13 mouse cellular contexts compared by ENCODE assay signal in genomic region chr17:87958283-87958682, GRCm38 (mm10). TPM values are rescaled to one million over a fixed set of nuclear protein-coding genes. Genes with fewer than 3 reads are reported as not detected.
DNase-seq lines count a peak whose midpoint lies in the region; ATAC-seq and TF ChIP-seq lines count a peak whose summit lies in the region.
"Had no signal": no experiment of that assay in that cellular context is flagged by ENCODE, and none has a peak within 500 bp of the region (broad histone marks: within the 10 kb centered on the region; RNA-seq: fewer than 3 reads in every experiment).

No protein-coding gene starts in this region.

- no peak for TF ChIP-seq POLR2A in brain, embryonic 14.5 days (IDR thresholded peaks at IDR 0.05; ENCODE audit: borderline replicate concordance, extremely low read depth, insufficient read depth, insufficient read length, poor library complexity, severe bottlenecking)

- H3K4me3 ChIP-seq in intestine, postnatal 0 days (ENCODE audit: low read depth, low read length), result no peak overlapping the region
- H3K4me3 ChIP-seq in intestine, embryonic 16.5 days (ENCODE audit: low read length), result no peak overlapping the region
- H3K4me3 ChIP-seq: myocyte had no signal

- peak; percentile 40; the same call in 1 of the 2 replicates for TF ChIP-seq CTCF in intestine, postnatal 0 days (IDR thresholded peaks at IDR 0.05; ENCODE audit: low read depth)
- 0 out of 2 replicates have a peak, but pooled peaks have one; percentile 24 for TF ChIP-seq CTCF in brain, embryonic 14.5 days (IDR thresholded peaks at IDR 0.05; ENCODE audit: borderline replicate concordance, extremely low read depth, insufficient read depth, insufficient read length)

- no peak overlapping the region for H3K4me2 ChIP-seq in intestine, postnatal 0 days (replicated peaks; ENCODE audit: low read depth)
- no peak overlapping the region for H3K4me2 ChIP-seq in intestine, embryonic 16.5 days (ENCODE audit: low read depth, low read length)

- H3K4me1 ChIP-seq in intestine, postnatal 0 days (replicated peaks; ENCODE audit: control insufficient read depth, insufficient read depth, low read length), result no peaks in the 10 kb centered on the region
- no peaks in the 10 kb centered on the region for H3K4me1 ChIP-seq in intestine, embryonic 16.5 days (ENCODE audit: control insufficient read depth, insufficient read depth, low read length)

- no peaks in the 10 kb centered on the region for H3K36me3 ChIP-seq in intestine, postnatal 0 days (ENCODE audit: control insufficient read depth, insufficient read depth)
- no peaks in the 10 kb centered on the region for H3K36me3 ChIP-seq in intestine, embryonic 16.5 days (ENCODE audit: control insufficient read depth, insufficient read depth, low read length)

- DNase-seq in right cerebral cortex, postnatal 14 days, result peak; percentile 13
- no peak for DNase-seq in right cerebral cortex, postnatal 36 days (ENCODE audit: low spot score in 2 of 2)
- DNase-seq in brain, embryonic 14.5 days (ENCODE audit: low read depth), result no peak
- peak; percentile 34 for DNase-seq in thymus, postnatal 25 days
- no peak for DNase-seq in spleen, postnatal 14 days (ENCODE audit: low spot score in 2 of 2)
- no peak for DNase-seq in layer of hippocampus, postnatal 36 days
- DNase-seq: cerebellum, adult 8-10 months; heart, postnatal 36 days; layer of hippocampus, adult 9-11 months; lung, adult 2 months had no signal

- H3K27me3 ChIP-seq in intestine, postnatal 0 days (replicated peaks; ENCODE audit: control insufficient read depth, insufficient read depth, low read length), result no peaks in the 10 kb centered on the region
- no peaks in the 10 kb centered on the region for H3K27me3 ChIP-seq in intestine, embryonic 16.5 days (replicated peaks; ENCODE audit: control insufficient read depth, insufficient read depth, low read length)

- no peak overlapping the region for H3K27ac ChIP-seq in intestine, postnatal 0 days (ENCODE audit: low read depth, low read length)
- H3K27ac ChIP-seq in intestine, embryonic 16.5 days (ENCODE audit: low read length), result no peak overlapping the region

- H3K9me3 ChIP-seq in intestine, postnatal 0 days (ENCODE audit: control insufficient read depth), result no peaks in the 10 kb centered on the region
- H3K9me3 ChIP-seq in intestine, embryonic 16.5 days (ENCODE audit: control insufficient read depth, low read length), result no peaks in the 10 kb centered on the region

- no peak overlapping the region for H3K9ac ChIP-seq in intestine, postnatal 0 days (ENCODE audit: low read depth, low read length)
- no peak overlapping the region for H3K9ac ChIP-seq in intestine, embryonic 16.5 days (ENCODE audit: low read depth, low read length)

- ATAC-seq in intestine, postnatal 0 days, result no peak
- no peak for ATAC-seq in intestine, embryonic 16.5 days

- 67% methylated on average over 8 of the region's 8 CpGs for WGBS in intestine, postnatal 0 days
- 61% methylated on average over 8 of the region's 8 CpGs for WGBS in intestine, embryonic 16.5 days

RNA-seq across cellular contexts. Expression of gene Msh6, which starts 16.6 kb away (rescaled TPM):
- 9.0 and 9.2 TPM in 2 replicates for polyA plus RNA-seq in intestine, postnatal 0 days (2015; fragmentation: Nextera tagmentation; extraction: Ambion mirVana)
- 30.1 and 30.2 TPM in 2 replicates for polyA plus RNA-seq in intestine, embryonic 16.5 days (2015; fragmentation: Nextera tagmentation; extraction: Ambion mirVana)
- 14.0 and 19.8 TPM in 2 replicates for polyA plus RNA-seq in brain, embryonic 14.5 days (2012; rRNA removed)
- 10 to 100 TPM; 15.0 to 15.4 TPM for total RNA-seq in layer of hippocampus, postnatal 36 days (2021)

RNA-seq across cellular contexts. Expression of gene Rpl36-ps4, which starts 37.5 kb away (rescaled TPM):
- not detected in 2 replicates for polyA plus RNA-seq in intestine, postnatal 0 days (2015; fragmentation: Nextera tagmentation; extraction: Ambion mirVana)
- polyA plus RNA-seq in intestine, embryonic 16.5 days (2015; fragmentation: Nextera tagmentation; extraction: Ambion mirVana), result not detected in 2 replicates
- polyA plus RNA-seq in brain, embryonic 14.5 days (2012; rRNA removed), result not detected in 2 replicates
- not detected for total RNA-seq in layer of hippocampus, postnatal 36 days (2021)
- total RNA-seq: heart, postnatal 36 days had no signal
- polyA plus RNA-seq: lung, adult 2 months; myocyte had no signal

Comparison
In these comparisons a context has a peak if more than half of its experiments do, and no peak if none do; other contexts are left out.
1. DNase-seq: peak in right cerebral cortex, postnatal 14 days (single experiment) and thymus, postnatal 25 days (single experiment); none in right cerebral cortex, postnatal 36 days (0 of 2), brain, embryonic 14.5 days (single experiment), spleen, postnatal 14 days (0 of 2) and layer of hippocampus, postnatal 36 days (0 of 2).